Comparison of ENCODE assay signal across 13 mouse cellular contexts in the genomic region with DNA sequence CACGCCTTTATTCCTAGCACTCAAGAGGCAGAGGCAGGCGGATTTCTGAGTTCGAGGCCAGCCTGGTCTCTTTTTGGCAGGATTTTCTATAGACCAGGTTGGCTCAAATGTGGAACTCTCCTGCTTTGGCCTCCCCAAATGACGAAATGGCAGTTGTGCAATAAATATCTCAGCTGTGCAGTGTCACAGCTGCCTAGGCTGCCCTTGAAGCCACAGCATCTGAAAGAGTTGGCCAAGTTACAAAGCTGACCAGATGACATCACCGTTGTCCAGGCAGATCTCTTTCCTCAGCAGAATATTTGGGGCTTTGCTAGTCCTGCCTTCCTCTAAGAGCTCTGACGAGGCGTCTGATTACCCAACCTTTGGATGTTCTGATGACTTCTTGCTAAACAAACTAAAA. TPM values are rescaled to one million over a fixed set of nuclear protein-coding genes. Genes with fewer than 3 reads are reported as not detected.
DNase-seq lines count a peak whose midpoint lies in the region; TF ChIP-seq lines count a peak whose summit lies in the region.
"Had no signal": no experiment of that assay in that cellular context is flagged by ENCODE, and none has a peak within 500 bp of the region (broad histone marks: within the 10 kb centered on the region; RNA-seq: fewer than 3 reads in every experiment).

No protein-coding gene starts in this region.

- TF ChIP-seq CTCF in testis, adult 2 months (IDR thresholded peaks at IDR 0.05; ENCODE audit: control insufficient read depth, insufficient read depth, insufficient replicate concordance, low read depth, low read length), result no peak
- TF ChIP-seq CTCF in layer of hippocampus, adult 2 months (conservative IDR thresholded peaks at IDR 0.05), result no peak

- no peaks in the 10 kb centered on the region for H3K27me3 ChIP-seq in testis, adult 2 months (ENCODE audit: control insufficient read depth, insufficient read depth, low read length)
- H3K27me3 ChIP-seq: forebrain, embryonic 12.5 days had no signal

- peak overlapping the region; percentile 67 for H3K4me3 ChIP-seq in testis, adult 2 months (ENCODE audit: control insufficient read depth, low read depth, low read length)
- no peak overlapping the region for H3K4me3 ChIP-seq in layer of hippocampus, adult 2 months
- H3K4me3 ChIP-seq: forebrain, embryonic 12.5 days; left cerebral cortex, adult 2 months had no signal

- no peaks in the 10 kb centered on the region for H3K36me3 ChIP-seq in testis, adult 2 months (ENCODE audit: control insufficient read depth, insufficient read depth, low read length)
- H3K36me3 ChIP-seq: forebrain, embryonic 12.5 days had no signal

- peak; percentile 27 for DNase-seq in cerebellum, adult 9-11 months
- DNase-seq in cerebellum, adult 9-10 months, result no peak
- DNase-seq in testis, postnatal 10 days (ENCODE audit: low spot score), result no peak
- peak; percentile 50 to 64 for DNase-seq in lung, adult 18-20 months
- DNase-seq in skeletal muscle tissue, adult 2 months (ENCODE audit: low read depth, low spot score), result peak; percentile 51
- DNase-seq in cerebellum, postnatal 4 days (ENCODE audit: low spot score in 2 of 2), result no peak
- DNase-seq in layer of hippocampus, adult 2 months (ENCODE audit: low spot score in 2 of 2), result no peak
- DNase-seq: B cell, adult 2 months; kidney, adult 8-10 months had no signal

- TF ChIP-seq POLR2A in testis, adult 2 months (IDR thresholded peaks at IDR 0.05; ENCODE audit: control insufficient read depth, low read depth, low read length), result no peak

- H3K27ac ChIP-seq in testis, adult 2 months (ENCODE audit: control insufficient read depth, insufficient read depth, low read depth, low read length), result no peak overlapping the region
- no peak overlapping the region for H3K27ac ChIP-seq in layer of hippocampus, adult 2 months
- H3K27ac ChIP-seq: forebrain, embryonic 12.5 days; left cerebral cortex, adult 2 months had no signal

- no peaks in the 10 kb centered on the region for H3K4me1 ChIP-seq in testis, adult 2 months (ENCODE audit: control insufficient read depth, insufficient read depth, low read length)

RNA-seq across cellular contexts. Expression of a gene that starts 2.4 kb away (rescaled TPM):
- 84.1 and 90.1 TPM in 2 replicates for polyA plus RNA-seq in testis, adult 2 months (2012; rRNA removed)
- 10 to 100 TPM; 29.8 to 33.3 TPM for total RNA-seq in layer of hippocampus, adult 2 months (2021)

RNA-seq across cellular contexts. Expression of a gene that starts 26.5 kb away (rescaled TPM):
- 0.16 and 0.43 TPM in 2 replicates for polyA plus RNA-seq in testis, adult 2 months (2012; rRNA removed)
- under 1 TPM; 0.49 to 0.61 TPM for total RNA-seq in layer of hippocampus, adult 2 months (2021)
- polyA plus RNA-seq: liver, embryonic 16.5 days had no signal

Comparison
In these comparisons a context has a peak if more than half of its experiments do, and no peak if none do; other contexts are left out.
1. DNase-seq: peak in cerebellum, adult 9-11 months (single experiment), lung, adult 18-20 months (2 of 2) and skeletal muscle tissue, adult 2 months (single experiment); none in cerebellum, adult 9-10 months (single experiment), testis, postnatal 10 days (single experiment), cerebellum, postnatal 4 days (0 of 2) and layer of hippocampus, adult 2 months (0 of 2).